ENCODE assay signal across 9 mouse cellular contexts in genomic region chr13:93094204-93094935, GRCm38 (mm10). TPM values are rescaled to one million over a fixed set of nuclear protein-coding genes. Genes with fewer than 3 reads are reported as not detected.
A peak's percentile ranks its signal among the peaks of the same experiment; 100 is the strongest.
DNase-seq lines count a peak whose midpoint lies in the region; ATAC-seq and TF ChIP-seq lines count a peak whose summit lies in the region.
"Had no signal": no experiment of that assay in that cellular context is flagged by ENCODE, and none has a peak within 500 bp of the region (broad histone marks: within the 10 kb centered on the region; RNA-seq: fewer than 3 reads in every experiment).

No protein-coding gene starts in this region.

- H3K4me1 ChIP-seq in lung, adult 2 months (ENCODE audit: control insufficient read depth, insufficient read depth, low read length): no peaks in the 10 kb centered on the region

- no peak overlapping the region for H3K4me3 ChIP-seq in lung, adult 2 months (replicated peaks; ENCODE audit: extremely low read depth, low read depth, low read length)

- TF ChIP-seq POLR2A in lung, adult 2 months (IDR thresholded peaks at IDR 0.05; ENCODE audit: borderline replicate concordance, extremely low read depth, low read depth, low read length): no peak

- TF ChIP-seq CTCF in lung, adult 2 months (IDR thresholded peaks at IDR 0.05; ENCODE audit: insufficient read depth, low read length): no peak

- intact Hi-C loops in heart, postnatal 36 days (cut with DNase I): loop anchor here (5.0 kb wide), 2 partner anchors 98 to 143 kb away; partner anchors contain the start of gene Tent2

- DNase-seq in heart, adult 9 months (ENCODE audit: low spot score in 2 of 2): peak; percentile 22 to 31
- DNase-seq in heart, postnatal 36 days: no peak
- DNase-seq in right cerebral cortex, adult 18-20 months: peak; percentile 53
- DNase-seq in right cerebral cortex, postnatal 14 days: no peak
- DNase-seq in thymus, postnatal 4 days: peak; percentile 62
- DNase-seq in kidney, postnatal 14 days: no peak
- no peak for DNase-seq in lung, adult 2 months

- peak; percentile 65 for ATAC-seq in megakaryocyte, adult 5-6 weeks (ENCODE audit: poor library complexity, severe bottlenecking)

- 58% methylated on average over 10 of the region's 10 CpGs for WGBS in lung, adult 2 months

RNA-seq across cellular contexts. Expression of gene Cmya5, which starts 50.2 kb away (rescaled TPM):
- total RNA-seq in heart, postnatal 36 days (2021): 100 to 1,000 TPM; 306 to 325 TPM
- total RNA-seq in megakaryocyte, adult 5-6 weeks (2015): 0.07 and 0.11 TPM in 2 replicates
- 0.11 and 0.20 TPM in 2 replicates for total RNA-seq in megakaryocyte, adult 5-6 weeks (2017)
- polyA plus RNA-seq in lung, adult 2 months (2012; rRNA removed): 0.88 and 3.9 TPM in 2 replicates
- polyA plus RNA-seq: G1E had no signal

Comparison
In these comparisons a context has a peak if more than half of its experiments do, and no peak if none do; other contexts are left out.
1. DNase-seq: peak in heart, adult 9 months (2 of 2), right cerebral cortex, adult 18-20 months (single experiment) and thymus, postnatal 4 days (single experiment); none in heart, postnatal 36 days (0 of 2), right cerebral cortex, postnatal 14 days (single experiment), kidney, postnatal 14 days (single experiment) and lung, adult 2 months (single experiment).
2. RNA of gene Cmya5, which starts 50.2 kb away (total RNA-seq): 306 to 325 TPM in heart, postnatal 36 days; 0.07 to 0.20 TPM in megakaryocyte, adult 5-6 weeks; every median in the first group is over 100 times any median in the second.